Mouse (Mus musculus): ENCODE measurements around the gene Auts2. TPM values are rescaled to one million over a fixed set of nuclear protein-coding genes. Genes with fewer than 3 reads are reported as not detected.
A peak's percentile ranks its signal among the peaks of the same experiment; 100 is the strongest.

The Auts2 gene
- polyA plus RNA-seq, 1 experiment from 2014 or later = 74.1 TPM

GRCm38 (mm10) chr5:131956998-131957397 lies 586.1 kb downstream of the Auts2 start:
- Histone ChIP-seq H3K4me1 (no peaks in the 10 kb centered on the region; the same call in 1 of the 2 replicates), H3K27me3 (replicated peaks) (no peaks in the 10 kb centered on the region), H3K27ac (no peak overlapping the region), H3K36me3 (no peaks in the 10 kb centered on the region), H3K9ac (no peak overlapping the region), H3K4me3 (no peak overlapping the region), H3K4me2 (replicated peaks) (no peak overlapping the region), H3K9me3 (no peaks in the 10 kb centered on the region)
- WGBS = 75% methylated on average over 3 of the region's 3 CpGs
- no peak for ATAC-seq (ENCODE audit: low FRiP score, low read depth)

GRCm38 (mm10) chr5:131956090-131956489 lies 587.1 kb downstream of the Auts2 start:
- H3K27ac ChIP-seq = no peak overlapping the region
- no peaks in the 10 kb centered on the region for H3K9me3 ChIP-seq
- H3K9ac ChIP-seq = no peak overlapping the region
- WGBS = 36% methylated on average over 7 of the region's 7 CpGs
- no peaks in the 10 kb centered on the region; the same call in 1 of the 2 replicates for H3K4me1 ChIP-seq
- ATAC-seq (ENCODE audit: low FRiP score, low read depth) = no peak
- H3K4me2 ChIP-seq (replicated peaks) = no peak overlapping the region
- no peaks in the 10 kb centered on the region for H3K27me3 ChIP-seq (replicated peaks)
- no peak overlapping the region for H3K4me3 ChIP-seq
- H3K36me3 ChIP-seq = no peaks in the 10 kb centered on the region

- no peak overlapping the region for H3K9ac ChIP-seq
- no peak overlapping the region for H3K4me2 ChIP-seq (replicated peaks)
- no peak overlapping the region for H3K27ac ChIP-seq
- no peaks in the 10 kb centered on the region for H3K9me3 ChIP-seq
- ATAC-seq (ENCODE audit: low FRiP score, low read depth) = no peak
- 80% methylated on average over 8 of the region's 8 CpGs for WGBS
- H3K36me3 ChIP-seq = no peaks in the 10 kb centered on the region
- H3K4me1 ChIP-seq = no peaks in the 10 kb centered on the region; the same call in 1 of the 2 replicates
- H3K27me3 ChIP-seq (replicated peaks) = no peaks in the 10 kb centered on the region
- H3K4me3 ChIP-seq = no peak overlapping the region
Measured at GRCm38 (mm10) chr5:131955227-131956016, 587.7 kb downstream of the Auts2 start.

- H3K4me2 ChIP-seq (replicated peaks) = 0 out of 2 replicates have a peak overlapping the region, but pooled peaks have one; percentile 7
- no peaks in the 10 kb centered on the region for H3K27me3 ChIP-seq (replicated peaks)
- no peak for ATAC-seq (ENCODE audit: low FRiP score, low read depth)
- no peaks in the 10 kb centered on the region for H3K9me3 ChIP-seq
- no peaks in the 10 kb centered on the region for H3K36me3 ChIP-seq
- WGBS = 27% methylated on average over 7 of the region's 7 CpGs
- no peak overlapping the region for H3K27ac ChIP-seq
- H3K9ac ChIP-seq = no peak overlapping the region
- H3K4me3 ChIP-seq = no peak overlapping the region
- H3K4me1 ChIP-seq = peaks cover 27% of the 10 kb centered on the region
Measured at GRCm38 (mm10) chr5:131948571-131949151, 594.5 kb downstream of the Auts2 start.

GRCm38 (mm10) chr5:131946801-131947200 lies 596.3 kb downstream of the Auts2 start:
- no peak overlapping the region for H3K4me2 ChIP-seq (replicated peaks)

GRCm38 (mm10) chr5:131944761-131945160 lies 598.4 kb downstream of the Auts2 start:
- Histone ChIP-seq H3K9me3 (no peaks in the 10 kb centered on the region), H3K27me3 (replicated peaks) (no peaks in the 10 kb centered on the region), H3K36me3 (no peaks in the 10 kb centered on the region), H3K4me3 (no peak overlapping the region), H3K4me2 (replicated peaks) (no peak overlapping the region), H3K4me1 (peaks cover 24% of the 10 kb centered on the region), H3K9ac (no peak overlapping the region), H3K27ac (no peak overlapping the region)
- 12% methylated on average over 2 of the region's 2 CpGs for WGBS
- no peak for ATAC-seq (ENCODE audit: low FRiP score, low read depth)

More at GRCm38 (mm10) chr5:131946801-131947200, 596.3 kb downstream of the Auts2 start:
- Histone ChIP-seq H3K27ac (no peak overlapping the region), H3K9ac (no peak overlapping the region), H3K4me3 (no peak overlapping the region), H3K4me1 (peaks cover 27% of the 10 kb centered on the region), H3K9me3 (no peaks in the 10 kb centered on the region), H3K27me3 (replicated peaks) (no peaks in the 10 kb centered on the region), H3K36me3 (no peaks in the 10 kb centered on the region)
- no peak for ATAC-seq (ENCODE audit: low FRiP score, low read depth)
- WGBS = 74% methylated on average over 5 of the region's 5 CpGs

GRCm38 (mm10) chr5:131928696-131929095 lies 614.4 kb downstream of the Auts2 start:
- Histone ChIP-seq H3K27ac (no peak overlapping the region), H3K4me2 (replicated peaks) (no peak overlapping the region), H3K36me3 (no peaks in the 10 kb centered on the region), H3K9me3 (no peaks in the 10 kb centered on the region), H3K9ac (no peak overlapping the region), H3K27me3 (replicated peaks) (no peaks in the 10 kb centered on the region), H3K4me1 (no peaks in the 10 kb centered on the region), H3K4me3 (no peak overlapping the region)
- ATAC-seq (ENCODE audit: low FRiP score, low read depth) = no peak
- WGBS = 81% methylated on average over 7 of the region's 7 CpGs

- Histone ChIP-seq H3K36me3 (no peaks in the 10 kb centered on the region), H3K27me3 (replicated peaks) (no peaks in the 10 kb centered on the region), H3K4me2 (replicated peaks) (no peak overlapping the region), H3K9me3 (no peaks in the 10 kb centered on the region), H3K4me3 (no peak overlapping the region), H3K27ac (no peak overlapping the region), H3K9ac (no peak overlapping the region), H3K4me1 (peaks cover 13% of the 10 kb centered on the region)
- no peak for ATAC-seq (ENCODE audit: low FRiP score, low read depth)
- WGBS = 87% methylated on average over 4 of the region's 4 CpGs
Measured at GRCm38 (mm10) chr5:131922759-131923158, 620.4 kb downstream of the Auts2 start.

GRCm38 (mm10) chr5:131922118-131922517 lies 621.0 kb downstream of the Auts2 start:
- no peak overlapping the region for H3K4me2 ChIP-seq (replicated peaks)
- no peak for ATAC-seq (ENCODE audit: low FRiP score, low read depth)
- H3K27ac ChIP-seq = no peak overlapping the region
- WGBS = 81% methylated on average over 5 of the region's 5 CpGs
- no peaks in the 10 kb centered on the region for H3K9me3 ChIP-seq
- H3K9ac ChIP-seq = no peak overlapping the region
- no peaks in the 10 kb centered on the region for H3K27me3 ChIP-seq (replicated peaks)
- H3K4me1 ChIP-seq = peaks cover 14% of the 10 kb centered on the region
- H3K36me3 ChIP-seq = no peaks in the 10 kb centered on the region
- no peak overlapping the region for H3K4me3 ChIP-seq

- no peak overlapping the region for H3K4me3 ChIP-seq
- peaks cover 14% of the 10 kb centered on the region for H3K4me1 ChIP-seq
- no peak overlapping the region for H3K9ac ChIP-seq
- no peak overlapping the region for H3K4me2 ChIP-seq (replicated peaks)
- WGBS = 51% methylated on average over 12 of the region's 12 CpGs
- H3K27me3 ChIP-seq (replicated peaks) = no peaks in the 10 kb centered on the region
- H3K9me3 ChIP-seq = no peaks in the 10 kb centered on the region
- ATAC-seq (ENCODE audit: low FRiP score, low read depth) = peak; percentile 44; the same call in 1 of the 2 replicates
- no peak overlapping the region for H3K27ac ChIP-seq
- no peaks in the 10 kb centered on the region for H3K36me3 ChIP-seq
Measured at GRCm38 (mm10) chr5:131919983-131920777, 623.0 kb downstream of the Auts2 start.

GRCm38 (mm10) chr5:131916791-131917403 lies 626.2 kb downstream of the Auts2 start:
- H3K4me3 ChIP-seq = no peak overlapping the region
- no peaks in the 10 kb centered on the region for H3K27me3 ChIP-seq (replicated peaks)
- H3K4me2 ChIP-seq (replicated peaks) = no peak overlapping the region
- peak; percentile 41; the same call in 1 of the 2 replicates for ATAC-seq (ENCODE audit: low FRiP score, low read depth)
- no peaks in the 10 kb centered on the region for H3K9me3 ChIP-seq
- H3K4me1 ChIP-seq = peaks cover 14% of the 10 kb centered on the region
- no peak overlapping the region for H3K9ac ChIP-seq
- H3K27ac ChIP-seq = no peak overlapping the region
- no peaks in the 10 kb centered on the region for H3K36me3 ChIP-seq
- WGBS = 48% methylated on average over 12 of the region's 12 CpGs

- Histone ChIP-seq H3K36me3 (no peaks in the 10 kb centered on the region), H3K27ac (no peak overlapping the region), H3K27me3 (replicated peaks) (no peaks in the 10 kb centered on the region), H3K9me3 (no peaks in the 10 kb centered on the region), H3K9ac (no peak overlapping the region), H3K4me3 (no peak overlapping the region), H3K4me2 (replicated peaks) (no peak overlapping the region), H3K4me1 (peaks cover 7% of the 10 kb centered on the region; the same call in 1 of the 2 replicates)
- 47% methylated on average over 8 of the region's 8 CpGs for WGBS
- no peak for ATAC-seq (ENCODE audit: low FRiP score, low read depth)
Measured at GRCm38 (mm10) chr5:131913562-131913961, 629.6 kb downstream of the Auts2 start.

All from neural tube, embryonic 12.5 days (tissue).